Mouse (Mus musculus) erythroblast, adult 5-6 weeks (primary cell): ENCODE measurements around the gene AI467606. TPM values are rescaled to one million over a fixed set of nuclear protein-coding genes. Genes with fewer than 3 reads are reported as not detected.

Experiments
- ATAC-seq: replicated peaks from 2 replicates; pipeline ENCODE4 v1.8.0; 2016; ENCODE audit warnings: moderate number of reproducible peaks, mild to moderate bottlenecking, moderate TSS enrichment, inconsistent platforms; ENCODE audit not compliant: poor library complexity, low FRiP score, severe bottlenecking
- total RNA-seq, 2 experiments: library from RNA; stranded (forward) in 1 of 2; stranded (reverse) in 1 of 2; fragments of 150-400 nt in 1 of 2; fragments of 200-764, 138-1000 nt in 1 of 2; gene quantifications; 2 replicates each; pipeline versions ENCODE4 v1.2.3 to v1.2.4; 2015 to 2017; ENCODE audit warnings: low replicate concordance in 2 of 2

Gene AI467606
- total RNA-seq, 2 experiments from 2014 or later, result 19.8 to 19.9 TPM

- no peak for ATAC-seq
Observed at GRCm38 (mm10) chr7:127117948-127118347, 26.8 kb downstream of the AI467606 start.

GRCm38 (mm10) chr7:127118671-127119445 lies 27.7 kb downstream of the AI467606 start:
- ATAC-seq, result no peak

DNA sequence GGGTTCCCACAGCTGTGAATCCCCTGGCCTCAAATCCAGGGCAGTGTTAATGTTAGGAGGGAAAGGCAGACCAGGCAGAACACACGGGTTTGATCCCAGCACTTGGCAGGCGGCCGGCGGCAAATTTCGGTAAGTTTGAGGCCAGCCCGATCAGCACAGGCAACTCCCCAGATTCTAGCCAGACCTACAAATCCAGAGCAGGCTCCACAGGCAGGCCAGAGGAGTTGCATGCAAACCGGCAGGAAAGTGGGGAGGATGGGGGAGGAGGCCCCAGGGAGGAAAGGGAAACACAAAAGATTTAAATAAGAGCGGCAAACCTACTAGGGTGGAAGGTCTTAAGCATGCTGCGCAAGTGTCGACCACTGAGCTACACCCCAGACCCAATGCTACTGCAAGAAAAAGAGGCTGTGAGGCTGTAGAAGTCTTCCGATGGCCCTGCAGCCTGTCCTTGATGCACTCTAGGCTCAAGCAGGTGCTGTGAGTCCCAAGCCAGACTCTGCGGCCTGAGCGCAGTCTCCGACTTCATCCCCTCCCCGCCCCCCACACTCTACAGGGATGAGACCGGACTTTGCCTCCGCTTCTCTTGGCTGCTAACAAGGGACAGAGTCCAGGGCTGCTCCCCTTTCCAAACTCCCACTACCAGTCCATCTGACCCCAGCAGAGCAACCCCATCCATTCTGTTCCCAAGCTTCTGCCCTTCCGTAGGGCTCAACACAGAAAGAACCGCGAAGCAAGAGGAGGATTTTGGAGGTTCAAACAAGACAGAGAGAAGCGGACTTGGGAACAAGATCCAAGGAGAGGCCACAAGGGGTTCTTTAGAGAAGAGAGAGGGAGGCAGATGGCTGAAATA lies 30.1 kb downstream of the AI467606 start:
- no peak for ATAC-seq

DNA sequence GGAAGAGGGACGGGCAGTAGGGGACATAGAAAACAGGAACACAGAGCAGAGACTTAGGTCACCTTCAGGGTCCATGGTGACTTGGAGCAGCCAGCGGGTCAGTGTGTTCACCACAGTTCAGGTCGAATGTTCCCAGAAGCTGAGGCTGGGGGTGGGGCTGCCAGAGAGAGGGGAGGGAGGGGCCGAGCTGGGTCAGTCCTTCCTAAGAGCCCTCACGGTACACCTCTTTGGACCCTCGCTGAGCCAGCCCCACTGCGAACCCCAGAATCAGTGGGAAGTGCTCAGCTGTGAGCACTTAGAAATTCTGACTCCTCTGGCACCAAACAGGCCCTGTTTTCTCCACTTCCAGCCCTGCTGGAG lies 30.7 kb downstream of the AI467606 start, which contains the start of gene Qprt:
Gene Qprt, minus strand, starts transcription at position 316 of the 360 bp plus-strand sequence.
- ATAC-seq, result no peak

- ATAC-seq, result peak; percentile 85
Observed at GRCm38 (mm10) chr7:127129638-127130037, 38.5 kb downstream of the AI467606 start.

DNA sequence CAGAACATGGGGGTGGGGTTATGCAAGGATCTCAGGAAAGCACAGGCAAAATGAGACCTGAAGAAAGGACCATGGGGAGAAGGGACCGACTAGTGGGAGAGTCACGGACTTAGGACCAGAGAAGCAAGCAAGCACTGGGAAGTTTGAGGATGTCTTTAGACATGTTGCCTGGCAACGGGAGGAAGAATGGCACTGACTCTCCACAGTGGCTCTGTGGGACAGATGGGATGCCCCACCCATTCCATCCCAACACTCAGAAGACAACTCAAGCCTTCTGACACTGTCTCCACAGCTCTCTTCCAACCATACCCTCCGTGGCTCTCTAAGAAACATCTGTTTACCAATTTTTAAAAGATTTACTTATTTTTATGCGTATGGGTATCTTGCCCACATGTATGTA lies 42.0 kb downstream of the AI467606 start:
- no peak for ATAC-seq

- peak; percentile 64 for ATAC-seq
Observed at GRCm38 (mm10) chr7:127134821-127135447, 43.8 kb downstream of the AI467606 start.

DNA sequence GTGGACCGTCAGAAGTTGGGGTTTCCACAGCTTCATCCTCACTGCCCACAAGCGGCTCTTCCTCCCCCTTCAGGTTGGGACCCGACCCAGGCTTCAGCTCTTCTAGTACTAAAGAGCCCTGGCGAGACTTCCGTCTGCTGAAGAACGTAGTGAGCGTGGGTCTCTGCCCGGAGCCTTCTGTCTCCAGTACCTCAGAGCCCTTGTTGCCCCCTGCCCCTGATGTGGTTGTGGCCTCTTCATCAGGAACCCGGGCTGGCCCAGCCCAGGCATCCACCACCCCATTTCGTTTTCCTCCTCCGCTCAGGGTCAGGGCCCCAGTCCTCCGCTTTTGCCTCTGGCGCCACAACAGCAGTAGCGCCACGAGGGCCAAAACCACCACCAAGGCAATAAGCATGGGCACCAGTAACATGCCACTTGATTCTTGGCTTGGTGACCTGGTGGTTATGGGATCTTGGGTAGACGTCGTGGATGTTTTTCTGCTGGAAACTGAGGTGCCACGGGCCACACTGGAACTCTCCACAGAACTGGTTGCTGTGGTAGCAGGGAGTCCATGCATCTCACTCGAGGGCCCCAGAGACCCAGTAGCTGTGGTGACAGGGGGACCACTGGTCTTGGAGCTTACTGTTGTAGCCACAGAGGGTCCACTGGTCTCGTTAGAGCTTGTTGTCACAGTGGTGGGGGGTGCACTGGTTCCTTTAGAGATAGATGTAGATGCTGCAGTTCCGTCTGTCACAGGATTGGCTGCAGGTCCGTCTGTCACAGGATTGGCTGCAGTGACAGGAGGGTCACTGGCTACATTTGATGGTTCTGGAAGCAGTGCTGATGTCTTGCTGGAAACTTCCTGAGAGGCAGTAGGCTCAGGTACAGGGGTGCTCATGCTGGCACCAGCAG lies 45.3 kb downstream of the AI467606 start:
- 0 out of 2 replicates have a peak, but pooled peaks have one; percentile 19 for ATAC-seq

- ATAC-seq, result peak; percentile 52
Observed at GRCm38 (mm10) chr7:127137262-127138017, 46.3 kb downstream of the AI467606 start, which contains the start of gene Spn. Gene Spn (minus strand): TSS chr7:127137823.

DNA sequence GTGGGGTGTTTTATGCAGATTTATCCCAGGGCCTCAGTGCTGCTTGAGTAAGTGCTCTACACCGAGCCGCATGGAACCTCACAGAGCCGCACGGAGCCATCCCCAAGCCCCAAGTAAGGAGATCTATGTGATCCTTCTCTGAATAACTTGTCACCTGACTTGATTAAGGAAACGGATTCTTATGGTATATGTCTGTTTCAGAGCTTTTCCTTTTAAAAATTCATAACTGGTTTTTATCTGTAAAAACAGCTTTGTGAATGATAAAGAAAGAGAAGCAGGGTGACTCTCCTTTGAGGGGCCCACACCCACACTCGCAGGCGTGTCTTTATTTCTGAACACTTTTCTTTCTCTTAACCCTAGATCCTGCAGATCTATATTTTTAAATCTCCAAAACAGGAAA lies 47.9 kb downstream of the AI467606 start:
- no peak for ATAC-seq

- ATAC-seq, result no peak
Observed at GRCm38 (mm10) chr7:127139562-127139961, 48.4 kb downstream of the AI467606 start.

DNA sequence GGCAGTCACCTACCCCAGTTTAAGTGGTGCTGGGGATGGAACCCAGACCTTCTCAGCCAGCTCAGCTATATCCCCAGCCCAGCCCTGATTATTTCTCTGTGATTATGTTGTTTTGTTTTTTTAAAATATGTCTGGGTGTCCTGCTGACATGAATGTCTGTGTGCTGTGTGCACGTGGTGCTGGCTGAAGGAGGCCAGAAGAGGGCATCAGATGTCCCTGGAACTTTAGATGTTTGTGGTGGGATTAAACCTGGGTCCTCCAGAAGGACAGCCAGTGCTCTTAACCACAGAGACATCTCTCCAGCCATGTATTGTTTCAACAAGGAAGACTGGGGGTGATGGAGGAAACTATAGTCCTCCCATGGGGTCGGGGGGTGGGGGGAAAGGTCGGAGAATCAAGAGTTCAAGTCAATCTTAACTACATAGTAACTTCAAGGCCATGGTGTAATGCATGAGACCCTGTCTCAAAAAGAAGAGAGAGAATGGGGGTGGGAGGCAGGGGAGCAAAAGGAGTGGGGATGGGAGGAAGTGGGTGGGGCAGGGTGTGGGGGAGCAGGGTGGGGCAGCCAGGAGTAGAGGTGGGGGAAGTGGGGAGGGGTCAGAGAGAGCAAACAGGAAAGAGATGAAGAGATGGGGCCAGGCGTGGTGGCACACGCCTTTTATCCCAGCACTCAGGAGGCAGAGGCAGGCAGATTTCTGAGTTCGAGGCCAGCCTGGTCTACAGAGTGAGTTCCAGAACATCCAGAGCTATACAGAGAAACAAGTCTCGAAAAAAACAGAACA lies 49.7 kb downstream of the AI467606 start:
- no peak for ATAC-seq

DNA sequence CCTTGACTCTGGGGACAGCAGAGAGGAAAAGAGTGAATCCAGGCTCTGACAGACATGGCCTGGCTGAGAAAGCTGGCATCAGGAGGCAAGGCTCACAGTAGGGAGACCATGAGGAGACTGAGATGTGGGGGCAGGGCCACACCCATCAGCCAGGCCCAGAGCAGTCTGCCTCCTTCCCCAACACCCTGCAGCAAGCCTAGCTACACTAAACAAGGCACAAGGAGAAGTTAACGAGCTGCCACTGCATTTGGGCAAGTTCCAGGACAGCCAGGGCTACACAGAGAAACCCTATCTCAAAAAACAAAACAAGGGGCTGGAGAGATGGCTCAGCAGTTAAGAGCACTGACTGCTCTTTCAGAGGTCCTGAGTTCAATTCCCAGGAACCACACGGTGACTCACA lies 51.1 kb downstream of the AI467606 start:
- no peak for ATAC-seq

DNA sequence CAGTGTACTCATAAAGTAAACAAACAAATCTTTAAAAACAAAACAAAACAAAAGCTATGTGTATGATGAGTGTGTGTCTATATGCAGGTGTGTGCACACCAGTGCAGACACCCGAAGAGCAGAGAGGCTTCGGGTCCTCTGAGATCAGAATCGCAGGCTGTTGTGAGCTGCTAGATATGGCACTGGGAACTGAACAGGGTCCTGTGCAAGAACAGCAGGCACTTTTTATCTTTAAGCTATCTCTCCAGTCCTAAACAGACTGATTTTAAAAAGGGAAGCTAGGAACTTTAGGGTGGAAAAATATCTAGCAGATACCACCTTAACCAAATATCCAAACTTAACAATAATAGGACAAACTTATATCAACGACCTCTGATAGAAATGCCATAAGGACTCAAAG lies 51.5 kb downstream of the AI467606 start:
- ATAC-seq, result no peak
